Comparison of ENCODE assay signal across 12 mouse cellular contexts in the genomic region with DNA sequence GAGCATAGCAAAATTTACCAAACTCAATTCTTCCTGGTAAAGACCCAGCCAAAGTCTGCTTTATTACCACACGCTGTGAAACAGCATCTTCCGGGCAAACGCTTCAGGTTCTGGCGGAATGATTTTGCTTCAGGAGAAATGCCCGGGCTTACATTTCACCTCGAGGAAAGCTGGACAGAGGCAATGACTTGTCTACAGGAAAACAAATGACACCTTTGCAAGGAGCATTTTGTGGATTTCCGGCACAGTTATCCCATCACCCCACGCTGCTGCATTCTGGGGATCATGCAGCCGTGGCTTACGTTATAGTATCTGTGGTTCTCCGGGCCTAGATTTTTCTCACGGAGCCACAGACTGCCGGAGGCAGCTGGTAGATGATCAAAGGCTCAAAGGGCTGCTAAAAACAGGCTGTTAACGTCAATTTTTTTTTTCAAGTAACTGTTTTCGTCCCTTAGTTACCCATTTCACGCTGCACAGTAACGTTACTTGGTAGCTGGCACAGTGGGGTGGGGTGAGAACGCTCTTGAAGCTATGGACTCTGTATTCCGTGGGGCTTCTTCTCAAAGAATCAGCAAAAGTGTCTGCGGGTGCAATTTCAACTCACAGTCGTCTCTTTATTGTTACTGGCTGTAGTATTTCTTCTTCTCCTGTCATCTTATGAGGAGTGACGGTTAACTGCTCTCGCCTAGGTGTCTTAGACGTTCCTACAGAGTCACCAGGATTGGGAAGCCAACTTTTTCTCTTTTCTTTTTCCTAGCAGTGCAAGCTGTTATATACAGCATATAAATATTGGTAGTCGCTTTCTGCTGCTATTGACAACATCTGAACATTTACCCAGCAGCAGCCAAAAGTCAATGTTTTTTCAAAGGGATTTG.
DNase-seq lines count a peak whose midpoint lies in the region; ATAC-seq lines count a peak whose summit lies in the region.
"Had no signal": no experiment of that assay in that cellular context is flagged by ENCODE, and none has a peak within 500 bp of the region (broad histone marks: within the 10 kb centered on the region; RNA-seq: fewer than 3 reads in every experiment).

No protein-coding gene starts in this region.

- H3K4me3 ChIP-seq in embryonic facial prominence, embryonic 12.5 days = no peak overlapping the region
- peak overlapping the region; percentile 17; the same call in 1 of the 2 replicates for H3K4me3 ChIP-seq in limb, embryonic 13.5 days
- H3K4me3 ChIP-seq: neural tube, embryonic 12.5 days had no signal

- no peak overlapping the region for H3K9ac ChIP-seq in embryonic facial prominence, embryonic 12.5 days
- H3K9ac ChIP-seq in limb, embryonic 13.5 days = no peak overlapping the region
- H3K9ac ChIP-seq: neural tube, embryonic 12.5 days had no signal

- H3K9me3 ChIP-seq in embryonic facial prominence, embryonic 12.5 days = no peaks in the 10 kb centered on the region
- no peaks in the 10 kb centered on the region for H3K9me3 ChIP-seq in limb, embryonic 13.5 days
- H3K9me3 ChIP-seq: neural tube, embryonic 12.5 days had no signal

- peak; percentile 27; the same call in 1 of the 2 replicates for ATAC-seq in frontal cortex, adult (ENCODE audit: low TSS enrichment)
- ATAC-seq in embryonic facial prominence, embryonic 12.5 days (ENCODE audit: insufficient number of reproducible peaks, insufficient read depth, low FRiP score, low TSS enrichment) = no peak
- no peak for ATAC-seq in limb, embryonic 13.5 days (ENCODE audit: low FRiP score, low read depth)
- ATAC-seq: intestine, embryonic 16.5 days had no signal

- H3K27ac ChIP-seq in embryonic facial prominence, embryonic 12.5 days = peak overlapping the region; percentile 30; the same call in 1 of the 2 replicates
- no peak overlapping the region; the same call in 1 of the 2 replicates for H3K27ac ChIP-seq in limb, embryonic 13.5 days
- H3K27ac ChIP-seq: neural tube, embryonic 12.5 days; stomach, postnatal 0 days had no signal

- H3K36me3 ChIP-seq in embryonic facial prominence, embryonic 12.5 days = no peaks in the 10 kb centered on the region
- no peaks in the 10 kb centered on the region for H3K36me3 ChIP-seq in limb, embryonic 13.5 days
- H3K36me3 ChIP-seq: neural tube, embryonic 12.5 days had no signal

- no peaks in the 10 kb centered on the region for H3K27me3 ChIP-seq in embryonic facial prominence, embryonic 12.5 days
- H3K27me3 ChIP-seq in limb, embryonic 13.5 days = peaks cover 45% of the 10 kb centered on the region
- H3K27me3 ChIP-seq: neural tube, embryonic 12.5 days had no signal

- H3K4me2 ChIP-seq in embryonic facial prominence, embryonic 12.5 days (replicated peaks) = peak overlapping the region; percentile 19; the same call in 1 of the 2 replicates
- H3K4me2 ChIP-seq in limb, embryonic 13.5 days (replicated peaks) = peak overlapping the region; percentile 54
- H3K4me2 ChIP-seq: neural tube, embryonic 12.5 days had no signal

- intact Hi-C loops in left cerebral cortex, postnatal 4 days (cut with DNase I) = no loop called here
- intact Hi-C loops in heart, postnatal 36 days (cut with DNase I) = no loop called here

- no peak for DNase-seq in frontal cortex, postnatal 25 days (ENCODE audit: low spot score in 2 of 2)
- peak; percentile 10 for DNase-seq in left cerebral cortex, postnatal 4 days
- DNase-seq in left cerebral cortex, adult 9 months (ENCODE audit: low spot score in 2 of 2) = no peak
- no peak for DNase-seq in heart, postnatal 36 days
- DNase-seq: gastrocnemius, postnatal 25 days; right cerebral cortex, postnatal 4 days had no signal

- peaks cover 34% of the 10 kb centered on the region for H3K4me1 ChIP-seq in embryonic facial prominence, embryonic 12.5 days
- peaks cover 54% of the 10 kb centered on the region for H3K4me1 ChIP-seq in limb, embryonic 13.5 days
- H3K4me1 ChIP-seq: neural tube, embryonic 12.5 days had no signal

- 40% methylated on average over 25 of the region's 25 CpGs for WGBS in embryonic facial prominence, embryonic 12.5 days
- WGBS in limb, embryonic 13.5 days = 19% methylated on average over 25 of the region's 25 CpGs
